Mouse (Mus musculus) induced T-regulatory cell, adult 2 months (primary cell): ENCODE results near the gene Pemt.

Source experiments
- DNase-seq: peaks from one replicate; pipeline ENCODE4 v3.0.0-alpha.2; 2012; ENCODE audit warnings: low read depth

The Pemt gene

GRCm38 (mm10) chr11:60046058-60046735, at the start of gene Pemt:
Gene Pemt (minus strand): TSS chr11:60046489.
- peak; percentile 97 for DNase-seq

- DNase-seq, result no peak
Observed at GRCm38 (mm10) chr11:60094909-60095810, 48.9 kb upstream of the Pemt start.

DNA sequence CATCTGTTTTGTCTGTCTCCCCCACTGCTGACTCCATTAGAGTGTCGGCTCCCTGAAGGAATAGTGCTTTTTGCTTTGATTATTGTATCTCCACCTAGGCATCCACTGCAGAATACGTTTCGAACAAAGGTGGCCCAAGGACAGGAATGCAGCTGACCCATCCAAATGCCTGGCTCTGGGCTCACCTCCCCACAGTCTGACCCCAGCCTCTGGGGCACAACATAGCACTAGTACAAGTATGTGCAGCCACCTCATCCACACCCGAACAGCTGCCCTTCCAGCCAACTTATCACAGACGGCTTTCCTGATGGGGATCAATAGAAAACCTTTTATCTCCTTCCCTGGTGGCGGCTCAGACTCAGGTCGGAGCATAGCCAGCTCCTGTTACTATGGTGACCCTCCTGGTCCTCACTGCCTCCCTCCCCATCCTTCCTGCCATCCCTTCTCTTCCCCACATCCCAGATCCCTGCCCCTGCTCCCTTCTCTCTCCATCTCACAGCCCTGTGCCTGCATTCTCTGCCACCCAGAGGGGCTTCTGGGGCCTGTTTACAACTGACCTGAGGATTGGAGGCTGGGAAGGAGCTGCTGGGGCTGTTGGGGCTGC, 47.8 kb upstream of the Pemt start:
- DNase-seq, result no peak

- DNase-seq, result no peak
Observed at GRCm38 (mm10) chr11:60093227-60093626, 46.9 kb upstream of the Pemt start.

DNA sequence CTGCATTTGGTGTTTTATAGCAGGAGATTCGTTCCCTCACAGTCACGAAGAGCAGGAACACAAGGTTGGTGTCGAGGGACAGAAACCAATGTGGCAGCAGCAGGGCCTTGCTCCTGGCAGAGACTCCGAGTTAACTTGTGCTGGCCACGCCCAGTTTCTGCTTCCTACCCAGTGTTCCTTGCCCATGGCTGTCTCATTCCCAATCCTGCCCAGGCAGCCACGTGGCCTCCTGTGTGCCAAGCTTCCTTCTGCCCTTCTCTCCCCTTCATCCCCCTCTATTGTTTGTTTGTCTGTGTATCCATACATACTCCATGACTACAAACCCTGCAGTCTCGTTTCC, 45.1 kb upstream of the Pemt start:
- DNase-seq, result no peak

- no peak for DNase-seq
Observed at GRCm38 (mm10) chr11:60090696-60091421, 44.6 kb upstream of the Pemt start.

GRCm38 (mm10) chr11:60088947-60089346, 42.7 kb upstream of the Pemt start:
- DNase-seq, result peak; percentile 57

DNA sequence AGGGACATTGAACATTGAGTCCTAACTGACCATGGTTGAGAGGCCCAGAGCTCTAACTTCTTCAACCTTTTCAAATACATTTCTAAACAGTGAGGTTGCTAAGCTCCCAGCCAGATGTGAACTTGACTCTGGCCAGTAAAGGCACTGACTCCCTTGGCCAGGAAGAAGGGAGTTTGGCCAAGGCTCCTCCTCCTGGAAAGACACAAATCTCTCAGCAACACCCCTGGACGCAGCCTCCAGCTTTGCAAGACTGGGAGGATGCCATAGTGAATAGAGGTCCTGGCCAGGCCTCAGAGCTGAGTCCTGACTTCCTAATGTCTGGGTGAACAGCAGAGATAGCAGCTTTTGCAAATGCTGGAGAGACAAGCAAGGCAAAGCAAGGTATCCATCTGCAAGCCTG, 40.4 kb upstream of the Pemt start:
- DNase-seq, result no peak

DNA sequence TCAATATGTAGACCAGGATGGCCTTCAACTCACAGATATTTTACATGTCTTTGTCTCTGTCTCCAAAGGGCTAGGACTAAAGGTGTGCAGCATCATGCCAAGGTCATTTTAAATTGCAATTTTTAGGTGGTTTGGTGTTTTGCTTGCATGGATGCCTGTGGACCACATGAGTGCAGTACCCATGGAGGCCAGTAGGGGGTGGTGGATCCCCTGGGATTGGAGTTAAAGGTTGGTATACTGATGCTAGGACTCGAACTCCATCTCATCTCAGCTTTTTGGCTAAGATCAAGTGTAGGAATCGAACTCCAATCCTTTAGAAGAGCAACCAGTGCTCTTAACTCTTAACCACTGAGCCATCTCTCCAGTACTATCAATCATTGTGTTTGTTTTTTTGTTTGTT, 38.3 kb upstream of the Pemt start:
- peak; percentile 79 for DNase-seq

DNA sequence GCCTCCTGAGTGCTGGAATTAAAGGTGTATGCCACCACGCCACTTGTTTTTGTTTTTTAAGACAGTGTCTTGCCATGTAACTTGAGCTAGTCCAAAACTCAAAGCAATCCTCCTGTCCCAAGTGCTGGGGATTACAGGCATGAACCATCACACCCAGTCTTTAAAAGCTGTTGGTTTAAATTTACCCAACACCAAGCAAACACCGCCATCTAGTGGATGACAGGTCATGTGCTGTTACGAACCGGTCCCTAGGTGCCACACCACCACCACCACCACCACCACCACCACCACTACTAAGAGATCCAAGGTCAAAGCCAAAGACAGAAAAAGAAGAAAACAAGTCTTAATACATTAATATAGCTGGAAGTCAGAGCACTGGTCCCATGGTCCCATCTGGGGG, 30.5 kb upstream of the Pemt start:
- DNase-seq, result peak; percentile 88

- DNase-seq, result no peak
Observed at GRCm38 (mm10) chr11:60076183-60076582, 29.9 kb upstream of the Pemt start.

DNA sequence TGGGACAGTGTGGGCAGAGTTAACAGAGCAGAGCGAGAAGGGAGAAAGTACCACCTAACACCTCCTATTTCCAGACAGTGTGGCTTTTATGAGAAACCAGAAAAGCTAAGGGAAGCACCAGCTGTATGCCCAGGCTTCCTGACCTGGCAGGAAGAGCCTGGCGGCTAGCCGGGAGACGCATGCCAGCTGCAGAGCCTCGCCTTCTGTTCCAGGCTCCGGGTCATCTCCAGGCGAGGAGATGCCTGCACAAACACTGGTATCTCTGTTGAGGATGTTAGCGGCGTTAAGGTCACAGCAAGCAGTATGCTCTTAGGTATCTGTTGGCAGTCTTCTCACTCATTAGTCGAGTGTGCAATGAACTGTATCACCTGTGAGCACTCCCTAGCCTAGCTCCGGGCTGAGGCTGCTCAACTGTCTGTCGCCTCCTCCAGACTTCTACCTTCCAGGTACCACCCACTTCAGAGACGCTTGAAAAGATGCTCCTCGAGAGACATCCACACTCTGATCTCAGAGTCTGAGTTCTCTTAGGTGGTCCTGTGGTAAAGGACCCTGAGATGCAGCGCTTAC, 27.7 kb upstream of the Pemt start:
- no peak for DNase-seq

GRCm38 (mm10) chr11:60073121-60073520, 26.8 kb upstream of the Pemt start:
- no peak for DNase-seq

DNA sequence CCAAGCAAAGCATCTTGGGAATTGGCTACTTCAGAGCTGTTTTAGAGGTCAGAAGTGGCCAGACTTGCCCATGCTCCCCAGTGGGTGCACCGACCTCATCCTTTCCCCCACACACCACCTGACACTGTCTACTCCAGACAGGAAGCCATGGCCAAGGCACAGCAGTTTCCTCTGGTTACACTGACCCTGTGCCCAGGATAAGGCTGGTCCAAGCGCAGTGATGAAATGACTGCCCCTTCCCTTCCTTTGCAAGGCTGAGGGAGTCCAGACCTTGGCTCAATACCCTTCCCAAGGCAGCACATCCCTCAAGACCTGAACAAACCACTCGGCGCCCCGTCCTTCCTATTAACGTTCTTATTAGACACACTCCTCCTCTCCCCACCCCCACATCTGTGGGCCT, 24.9 kb upstream of the Pemt start:
- no peak for DNase-seq

DNA sequence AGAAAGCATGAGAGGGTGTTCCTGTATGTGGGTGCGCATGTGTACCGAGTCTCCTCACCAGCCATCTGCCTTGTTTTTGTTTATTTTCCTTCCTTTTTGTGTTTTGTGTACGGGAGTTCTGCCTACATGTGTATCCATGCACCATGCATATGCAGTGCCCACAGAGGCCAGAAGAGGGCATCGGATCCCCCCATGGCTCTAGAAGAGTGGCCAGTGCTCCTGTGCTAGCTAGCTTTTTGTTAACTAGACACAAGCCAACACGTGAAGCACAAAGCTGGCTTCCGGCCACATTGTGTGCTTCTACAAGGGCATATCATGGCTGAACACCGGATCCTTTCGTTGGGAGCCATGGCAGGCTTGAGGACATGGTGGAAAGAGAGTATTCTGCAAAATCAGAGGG, 24.3 kb upstream of the Pemt start:
- peak; percentile 50 for DNase-seq

DNA sequence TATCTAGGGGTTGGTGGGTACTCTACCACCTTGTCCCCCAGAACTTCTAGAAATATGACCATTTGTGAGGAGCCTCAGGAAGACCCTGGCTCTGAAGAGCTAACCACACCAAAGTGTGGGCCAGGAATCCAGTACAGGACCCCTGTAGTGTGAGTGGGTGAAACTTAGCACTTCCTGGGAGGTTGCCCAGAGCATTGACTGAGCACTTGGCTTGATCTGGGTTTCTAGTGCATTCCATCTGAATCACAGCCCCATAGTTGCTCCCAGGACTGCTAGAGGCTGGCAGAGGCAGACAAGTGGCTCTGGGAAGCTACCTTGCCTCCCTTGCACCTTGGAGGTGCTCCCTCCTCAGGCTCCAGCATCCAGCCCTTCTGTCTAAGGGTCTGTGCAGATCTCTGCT, 22.3 kb upstream of the Pemt start:
- no peak for DNase-seq

DNA sequence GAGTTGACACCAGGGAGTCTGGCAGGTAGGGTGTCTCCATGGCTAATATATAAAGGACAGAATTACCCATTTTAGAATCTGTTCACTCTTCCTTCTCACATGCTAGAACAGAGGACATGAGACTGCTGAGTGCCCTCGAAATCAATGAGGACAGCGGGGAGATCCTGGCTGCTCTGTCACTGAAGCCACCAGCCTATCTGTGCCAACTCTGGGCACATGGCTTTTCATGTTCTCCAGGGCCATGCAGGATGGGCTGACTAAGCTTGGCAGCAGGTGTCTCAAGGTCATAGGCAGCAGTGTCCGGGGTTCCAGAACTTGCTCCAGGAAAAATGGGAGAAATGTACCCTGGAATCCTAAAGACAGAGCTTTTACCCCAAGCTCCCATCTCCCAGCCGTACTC, 21.4 kb upstream of the Pemt start:
- DNase-seq, result no peak

- DNase-seq, result no peak
Observed at GRCm38 (mm10) chr11:60065267-60065666, 19.0 kb upstream of the Pemt start.

DNA sequence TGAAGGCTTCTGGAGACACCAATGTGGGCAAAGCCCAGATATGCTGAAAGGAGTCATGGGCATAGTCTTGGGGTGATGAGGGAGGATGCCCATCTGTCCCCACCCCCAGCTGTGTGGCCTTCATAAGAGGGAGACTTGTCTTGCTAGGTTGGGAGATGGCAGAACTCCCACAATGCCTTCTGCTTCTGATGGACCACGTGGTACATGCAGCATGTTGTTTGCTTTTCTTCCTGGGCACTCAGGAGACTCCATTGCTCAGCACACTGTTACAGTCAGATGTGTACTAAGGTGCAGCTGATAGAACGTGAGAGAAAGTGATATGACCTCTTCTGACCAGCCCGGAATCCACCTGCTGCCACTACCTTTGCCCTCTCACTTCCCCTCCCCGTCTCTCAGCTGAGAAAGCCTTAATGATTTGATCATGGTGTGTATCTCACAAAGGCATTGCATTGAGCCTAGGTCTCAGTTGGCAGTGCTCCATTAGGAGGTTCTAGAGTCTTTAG, 15.3 kb upstream of the Pemt start:
- DNase-seq, result no peak

GRCm38 (mm10) chr11:60060026-60060425, 13.7 kb upstream of the Pemt start:
- no peak for DNase-seq

DNA sequence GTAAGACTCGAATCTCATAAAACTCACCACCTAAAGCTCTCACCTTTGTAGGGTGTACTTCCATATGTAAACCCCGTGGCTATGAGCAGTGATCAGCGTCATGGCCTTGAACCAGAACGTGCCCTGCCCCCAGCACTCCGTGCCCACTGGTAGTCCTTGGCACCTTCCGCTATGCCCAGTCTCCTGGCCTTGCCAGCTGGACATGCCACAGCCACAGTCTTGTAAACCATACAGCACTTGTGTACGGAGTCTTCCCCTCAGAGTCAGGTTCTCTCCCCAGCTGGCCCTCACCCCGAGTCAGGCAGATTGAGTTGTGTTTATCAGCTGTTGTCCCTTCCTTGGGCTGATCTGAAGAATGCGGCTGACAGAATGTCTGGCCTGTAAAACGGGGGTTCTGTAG, 12.2 kb upstream of the Pemt start:
- no peak for DNase-seq

- no peak for DNase-seq
Observed at GRCm38 (mm10) chr11:60057987-60058386, 11.7 kb upstream of the Pemt start.
